Mouse (Mus musculus) liver, postnatal 0 days (tissue): ENCODE data around the gene Plscr2.

Experiments used
- CTCF ChIP-seq: sonication (generic); IDR thresholded peaks from 2 replicates; pipeline ENCODE4 v1.5.1; 2016; ENCODE audit warnings: antibody characterized with exemption, low read depth
- EP300 ChIP-seq: IDR thresholded peaks from 2 replicates; pipeline ENCODE4 v1.6.1; 2016; ENCODE audit warnings: antibody characterized with exemption, low read depth, mild to moderate bottlenecking

DNA sequence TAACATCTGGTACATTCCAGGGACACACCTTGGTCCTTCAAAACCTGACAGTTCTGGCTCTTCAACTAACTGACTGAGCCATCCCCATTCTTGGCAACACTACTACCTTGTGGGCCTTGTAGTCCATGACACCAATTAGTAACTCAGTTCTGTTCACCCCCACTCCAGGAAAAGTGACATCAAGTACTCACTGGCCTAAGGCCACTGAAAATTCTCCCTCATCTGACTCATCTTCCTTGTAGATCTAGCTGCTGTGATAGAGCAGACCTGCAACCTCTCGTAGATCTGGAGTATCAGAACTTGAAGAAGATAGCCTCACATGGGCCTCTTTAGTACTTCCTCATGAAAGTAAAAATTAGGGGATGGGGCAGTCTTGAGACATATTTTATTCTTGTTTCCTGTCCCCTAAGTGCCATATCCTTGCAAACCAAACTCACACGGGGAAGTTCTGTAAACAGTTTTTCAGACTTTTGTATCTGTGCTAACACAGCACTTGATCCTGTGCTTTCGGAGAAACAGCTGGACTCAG, 49.2 kb upstream of the Plscr2 start:
- TF ChIP-seq CTCF (no peak), EP300 (no peak)
